Mouse (Mus musculus): ENCODE results near the gene Olfr1221. TPM values are rescaled to one million over a fixed set of nuclear protein-coding genes. Genes with fewer than 3 reads are reported as not detected.
"Not testable (repeated sequence)": the region's sequence is repeated elsewhere in the genome, so short reads cannot be mapped to it uniquely, and the experiment has no call there.

Gene Olfr1221
- total RNA-seq (2021), result not detected
- long read RNA-seq, experiment 1, result 0 reads
- long read RNA-seq, experiment 2, result 0 reads

DNA sequence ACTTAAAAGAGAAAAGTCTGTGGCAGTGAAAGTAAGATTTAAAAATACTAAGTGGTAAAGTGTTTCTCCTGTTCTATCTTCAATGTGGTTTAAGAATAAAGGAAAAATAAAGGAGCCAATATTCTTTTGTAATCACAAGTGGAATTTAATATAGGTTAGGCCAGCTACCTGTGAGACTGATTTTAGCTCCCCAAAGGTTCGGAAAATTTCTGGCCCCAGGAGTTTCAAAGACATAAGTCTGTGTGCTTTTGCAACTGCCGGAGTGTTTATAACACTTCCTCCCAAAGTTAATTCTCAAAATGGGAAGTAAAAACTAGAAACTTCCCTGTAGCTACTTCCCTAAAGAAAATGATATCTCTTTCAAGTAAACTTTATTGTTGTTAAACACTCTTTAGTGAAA is at the start of gene Olfr1221:
Olfr1221 (minus strand) TSS at position 101 of the 400 bp plus-strand sequence.
- DNase-seq (ENCODE audit: low spot score in 2 of 2), result no peak

DNA sequence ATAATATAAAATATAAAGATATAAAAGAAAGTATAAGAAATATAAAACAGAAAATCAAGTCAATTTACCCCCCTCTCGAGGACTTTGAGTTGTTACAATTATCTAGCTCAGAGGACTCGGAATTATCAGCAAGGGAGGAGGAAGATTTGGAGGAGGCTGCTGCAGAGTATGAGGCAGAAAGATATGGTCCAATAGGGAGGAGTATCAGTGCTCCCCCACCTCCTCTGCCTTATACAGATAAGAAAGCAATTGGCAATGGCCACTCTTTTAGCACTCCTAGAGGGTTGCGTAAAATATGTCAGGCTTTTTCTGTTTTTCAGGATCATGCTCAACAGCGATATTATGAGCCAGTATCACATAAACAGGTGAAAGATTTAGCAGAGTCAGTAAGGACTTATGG is 47.6 kb upstream of the Olfr1221 start:
- DNase-seq (ENCODE audit: low spot score in 2 of 2), result not testable (repeated sequence)

DNA sequence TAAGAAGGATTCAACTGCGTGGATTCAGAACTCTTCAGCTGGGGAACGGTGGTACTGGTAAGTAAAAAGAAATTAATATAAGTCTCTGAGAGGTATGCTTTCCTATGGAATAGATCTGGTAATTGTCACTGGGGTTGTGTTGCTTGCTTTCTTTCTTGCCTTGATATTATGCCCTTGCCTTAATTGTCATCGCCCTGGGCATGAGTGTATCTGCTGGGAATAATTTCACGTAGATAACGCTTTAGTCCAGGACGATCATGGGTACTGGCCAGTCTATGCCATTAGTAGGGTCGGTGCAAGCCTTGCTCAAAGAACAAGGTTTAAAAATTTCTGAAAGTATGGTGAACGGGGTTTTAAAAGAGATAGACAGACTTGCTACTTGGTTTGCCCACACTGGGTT is 46.9 kb upstream of the Olfr1221 start, which contains the start of gene Olfr1224-ps1:
Olfr1224-ps1 (minus strand) TSS at position 101 of the 400 bp plus-strand sequence.
- DNase-seq (ENCODE audit: low spot score in 2 of 2), result not testable (repeated sequence)

DNA sequence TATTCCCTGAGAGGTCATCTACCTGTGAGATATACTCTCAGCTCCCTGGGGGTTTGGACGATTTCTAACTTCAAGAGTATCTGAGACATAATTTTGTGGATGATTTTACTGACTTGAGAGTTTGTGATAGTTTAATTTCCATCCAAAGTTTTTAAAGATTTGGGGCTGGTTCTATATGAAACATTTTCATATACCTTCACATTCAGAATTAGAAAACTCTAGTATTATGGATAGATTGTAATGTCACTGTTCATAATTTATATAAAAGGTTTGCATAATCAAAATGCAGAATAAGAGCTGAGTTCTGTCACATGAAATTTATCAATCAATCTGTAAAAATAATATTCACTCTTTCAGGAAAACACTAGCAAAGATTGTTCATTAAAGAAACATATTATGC is 34.4 kb upstream of the Olfr1221 start, which contains the start of gene Olfr1223:
Olfr1223 (minus strand) TSS at position 101 of the 400 bp plus-strand sequence.
- no peak for DNase-seq (ENCODE audit: low spot score in 2 of 2)

DNA sequence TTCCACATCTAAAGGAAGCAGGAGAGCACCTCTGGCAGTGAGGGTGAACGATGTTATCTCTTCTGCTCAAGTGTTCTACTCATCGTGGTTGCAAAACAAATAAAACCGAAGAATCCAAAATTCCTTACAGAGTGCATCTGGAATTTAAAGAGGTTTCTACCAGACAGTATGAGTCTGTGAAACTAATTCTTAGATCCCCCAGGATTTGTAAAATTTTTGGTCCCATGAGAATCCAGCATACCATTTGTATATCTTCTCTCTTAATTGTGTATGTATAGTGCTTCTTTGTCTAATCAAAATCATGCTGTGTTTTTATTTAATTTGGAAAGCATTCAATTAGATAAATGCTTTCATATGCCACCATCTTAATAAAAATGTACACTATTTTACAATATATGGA is 15.9 kb upstream of the Olfr1221 start, which contains the start of gene Olfr1222:
Olfr1222 (minus strand) TSS at position 101 of the 400 bp plus-strand sequence.
- no peak for DNase-seq (ENCODE audit: low spot score in 2 of 2)

DNA sequence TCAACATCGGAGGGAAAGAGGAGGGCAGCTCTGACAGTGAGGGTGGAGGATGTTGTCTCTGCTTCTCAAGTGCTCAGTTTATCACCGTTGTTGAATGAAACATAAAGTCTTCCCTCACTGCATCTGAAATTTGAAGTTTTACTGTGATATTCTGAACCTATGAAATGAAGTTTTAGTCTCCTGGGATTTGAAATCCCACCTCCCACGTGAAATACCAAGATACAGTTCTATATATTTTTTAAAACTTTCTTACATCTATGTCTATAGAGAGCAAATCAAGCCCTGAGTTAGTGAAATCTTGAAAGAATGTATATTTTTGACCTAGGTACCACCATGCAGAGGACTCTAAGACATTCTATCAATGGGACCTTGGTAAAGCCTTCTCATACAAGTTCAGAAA is 10.3 kb downstream of the Olfr1221 start, which contains the start of gene Olfr1220:
Olfr1220 (minus strand) TSS at position 101 of the 400 bp plus-strand sequence.
- no peak for DNase-seq (ENCODE audit: low spot score in 2 of 2)

DNA sequence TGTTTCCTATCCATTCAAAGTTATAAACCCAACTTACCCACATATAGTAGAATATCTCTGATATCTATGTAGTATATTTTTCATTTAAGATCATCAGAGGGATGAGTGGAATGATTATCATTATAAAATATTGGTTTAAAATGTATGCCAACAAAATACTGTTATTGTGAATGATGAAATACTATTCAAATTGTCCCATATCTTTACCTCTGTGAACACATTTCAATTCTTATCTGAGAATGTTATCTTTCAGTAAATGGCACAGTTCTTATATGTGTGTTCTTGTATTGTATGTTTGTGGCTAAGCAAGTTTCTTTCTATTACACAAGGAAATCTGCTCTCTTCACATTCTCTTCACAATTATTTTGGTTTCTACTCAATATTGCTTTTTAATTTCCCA is 11.4 kb downstream of the Olfr1221 start:
- DNase-seq (ENCODE audit: low spot score in 2 of 2), result no peak

DNA sequence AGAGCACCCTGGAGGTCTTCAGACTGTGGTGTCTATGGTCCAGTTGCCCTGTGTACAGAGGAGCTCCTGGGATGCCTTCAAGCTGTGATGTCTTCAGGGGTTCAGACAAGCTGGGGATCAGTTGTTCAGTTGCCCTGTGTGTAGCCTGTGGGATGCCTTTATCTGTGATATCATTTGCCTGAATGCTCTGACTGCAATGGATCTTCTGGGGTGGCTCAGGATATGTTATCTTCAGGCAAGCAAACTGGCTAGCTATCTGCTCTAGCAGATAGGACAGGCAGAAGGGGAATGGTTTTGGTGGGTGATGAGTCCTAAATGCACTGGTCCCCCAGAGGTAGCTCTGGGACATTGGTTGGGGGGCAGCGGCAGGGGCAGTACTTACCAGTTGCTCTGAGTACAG is 23.2 kb downstream of the Olfr1221 start:
- DNase-seq (ENCODE audit: low spot score in 2 of 2), result no peak

DNA sequence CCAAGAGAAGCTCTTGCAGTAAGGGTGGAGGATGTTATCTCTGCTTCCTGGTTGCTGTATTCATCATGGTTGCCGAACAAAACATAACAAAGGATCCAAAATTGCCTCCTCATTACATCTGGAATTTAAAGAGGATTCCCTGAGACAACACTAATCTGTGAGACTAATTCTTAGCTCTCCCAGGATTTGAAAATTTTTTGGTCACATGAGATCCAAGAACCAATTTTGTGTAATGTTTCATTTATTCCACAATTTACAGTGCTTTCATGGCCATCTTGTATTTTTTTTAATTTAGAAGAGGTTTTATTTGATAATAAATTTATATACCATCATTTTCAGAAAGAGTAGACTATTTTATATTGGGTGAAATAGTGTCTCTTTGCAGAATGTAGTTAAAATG is 33.7 kb downstream of the Olfr1221 start, which contains the start of gene Olfr1219:
Olfr1219 (minus strand) TSS at position 101 of the 400 bp plus-strand sequence.
- no peak for DNase-seq (ENCODE audit: low spot score in 2 of 2)

DNA sequence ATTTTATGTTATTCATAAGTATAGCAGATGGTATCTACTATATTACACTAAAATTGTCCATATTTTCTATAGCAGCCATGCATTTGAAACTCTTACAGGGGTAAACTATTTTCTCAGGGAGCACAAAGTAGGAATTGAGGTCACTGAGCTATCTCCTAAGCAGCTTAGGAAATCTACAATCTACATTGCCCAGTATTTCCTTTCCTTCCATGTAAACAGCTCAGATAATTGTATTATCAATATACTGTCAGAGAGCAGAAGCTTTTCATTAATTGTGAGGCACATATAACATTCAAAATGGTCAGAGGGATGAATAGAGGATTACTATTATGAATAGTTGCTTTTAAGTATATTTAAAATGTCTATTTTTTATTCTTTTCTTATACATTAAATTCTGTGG is 35.6 kb downstream of the Olfr1221 start:
- DNase-seq (ENCODE audit: low spot score in 2 of 2), result no peak

DNA sequence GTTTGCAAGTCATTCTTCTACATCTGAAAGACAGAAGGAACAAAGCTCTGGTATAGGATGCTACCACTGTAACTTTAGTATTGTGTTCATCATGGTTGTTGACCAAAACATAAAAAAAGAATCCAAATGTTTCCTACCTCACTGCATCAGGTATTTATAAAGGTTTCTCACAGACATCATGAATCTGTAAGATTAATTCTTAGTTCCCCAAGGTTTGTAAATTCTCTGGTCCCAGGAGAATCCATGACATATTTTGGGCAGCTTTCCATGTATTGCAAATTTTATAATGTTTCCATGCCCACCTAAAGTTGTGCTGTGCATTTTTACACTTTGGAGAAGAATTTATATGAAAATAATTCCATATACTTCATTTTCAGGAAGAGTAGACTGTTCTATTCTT is 56.0 kb downstream of the Olfr1221 start, which contains the start of gene Olfr1218:
Olfr1218 (minus strand) TSS at position 101 of the 400 bp plus-strand sequence.
- no peak for DNase-seq (ENCODE audit: low spot score in 2 of 2)

Other genes starting within 250 kb of the Olfr1221 start
- gene Olfr1208, start 215.0 kb downstream of the Olfr1221 start, total RNA-seq (2021), result not detected
- not detected for gene Olfr1209, start 202.1 kb downstream of the Olfr1221 start, total RNA-seq (2021)
- gene Olfr1211, start 179.2 kb downstream of the Olfr1221 start, total RNA-seq (2021), result not detected
- gene Olfr1212, start 163.3 kb downstream of the Olfr1221 start, total RNA-seq (2021), result not detected
- gene Gm13762, start 137.0 kb downstream of the Olfr1221 start, total RNA-seq (2021), result not detected
- gene Olfr1214, start 124.6 kb downstream of the Olfr1221 start, total RNA-seq (2021), result not detected
- not detected for gene Olfr1215, start 110.3 kb downstream of the Olfr1221 start, total RNA-seq (2021)
- not detected for gene Olfr1216, start 98.9 kb downstream of the Olfr1221 start, total RNA-seq (2021)
- gene Olfr1217, start 85.2 kb downstream of the Olfr1221 start, total RNA-seq (2021), result not detected
- not detected for gene Olfr1218, start 56.1 kb downstream of the Olfr1221 start, total RNA-seq (2021)
- not detected for gene Olfr1219, start 33.8 kb downstream of the Olfr1221 start, total RNA-seq (2021)
- not detected for gene Olfr1220, start 10.4 kb downstream of the Olfr1221 start, total RNA-seq (2021)
- not detected for gene Olfr1222, start 15.8 kb upstream of the Olfr1221 start, total RNA-seq (2021)
- not detected for gene Olfr1223, start 34.3 kb upstream of the Olfr1221 start, total RNA-seq (2021)
- not detected for gene Olfr1224-ps1, start 46.8 kb upstream of the Olfr1221 start, total RNA-seq (2021)
- not detected for gene Olfr1225, start 57.4 kb upstream of the Olfr1221 start, total RNA-seq (2021)
- not detected for gene Olfr1226, start 82.8 kb upstream of the Olfr1221 start, total RNA-seq (2021)
- not detected for gene Olfr1228, start 136.8 kb upstream of the Olfr1221 start, total RNA-seq (2021)
- not detected for gene Olfr1229, start 170.7 kb upstream of the Olfr1221 start, total RNA-seq (2021)
- gene Olfr1230, start 180.0 kb upstream of the Olfr1221 start, total RNA-seq (2021), result not detected
- gene Olfr1231, start 189.8 kb upstream of the Olfr1221 start, total RNA-seq (2021), result not detected
- not detected for gene Olfr1232, start 212.4 kb upstream of the Olfr1221 start, total RNA-seq (2021)
- gene Olfr1233, start 225.1 kb upstream of the Olfr1221 start, total RNA-seq (2021), result not detected
- not detected for gene Olfr1234, start 247.6 kb upstream of the Olfr1221 start, total RNA-seq (2021)

Data from left cerebral cortex, adult 18-20 months (tissue).